Mouse (Mus musculus): ENCODE measurements around the gene Apoh. TPM values are rescaled to one million over a fixed set of nuclear protein-coding genes. Genes with fewer than 3 reads are reported as not detected.

Apoh gene
- total and polyA plus RNA-seq, 3 experiments: not detected

DNA sequence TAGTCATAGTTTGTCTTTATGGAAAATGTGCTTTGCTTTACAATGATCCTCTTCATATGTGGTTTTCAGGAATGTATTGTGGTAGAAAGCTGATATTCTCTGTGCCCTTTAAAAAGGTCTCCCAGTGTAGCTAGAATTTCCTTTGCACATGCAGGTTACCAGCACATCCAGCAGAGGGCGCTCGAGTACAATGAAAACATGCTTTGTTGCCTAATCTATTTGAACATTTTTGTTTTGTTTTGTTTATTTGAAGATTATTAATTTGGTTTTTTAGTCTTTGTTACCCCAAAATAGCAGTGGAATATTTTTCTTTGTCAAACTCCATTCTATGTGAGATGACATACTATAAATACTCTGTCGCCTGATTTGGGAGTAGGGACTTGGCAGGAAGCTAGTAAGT lies 106.7 kb downstream of the Apoh start:
- peak; percentile 80 for DNase-seq (ENCODE audit: low read depth, low spot score)
- H3K9me3 ChIP-seq (replicated peaks; ENCODE audit: insufficient read depth, low read length): no peaks in the 10 kb centered on the region
- peaks cover 0 to 3% of the 10 kb centered on the region in 2 experiments; a peak in 1 of 4 replicates for H3K4me1 ChIP-seq (ENCODE audit: control insufficient read depth in 1 of 2, insufficient read depth in 2 of 2, low read length in 2 of 2)
- H3K9ac ChIP-seq (ENCODE audit: control insufficient read depth, low read depth, low read length, poor library complexity, severe bottlenecking): no peak overlapping the region
- no peaks in the 10 kb centered on the region for H3K27me3 ChIP-seq (ENCODE audit: control insufficient read depth in 1 of 2, insufficient read depth in 2 of 2, low read length in 2 of 2)
- no peaks in the 10 kb centered on the region for H3K79me2 ChIP-seq (ENCODE audit: control insufficient read depth, insufficient read depth, low read length, poor library complexity)
- no peak overlapping the region for H3K4me3 ChIP-seq (ENCODE audit: control insufficient read depth in 1 of 2, insufficient read depth in 1 of 2, low read depth in 2 of 2, low read length in 2 of 2)
- H3K27ac ChIP-seq (ENCODE audit: control insufficient read depth, low read depth, low read length): no peak overlapping the region
- no peaks in the 10 kb centered on the region; a peak in 1 of 4 replicates for H3K36me3 ChIP-seq (ENCODE audit: control insufficient read depth in 1 of 2, insufficient read depth in 2 of 2, low read length in 2 of 2)
- TF ChIP-seq POLR2AphosphoS2 (IDR thresholded peaks at IDR 0.05; ENCODE audit: low read length): no peak
- TF ChIP-seq MYB (IDR thresholded peaks at IDR 0.05; ENCODE audit: low read depth, low read length): no peak
- no peak for TF ChIP-seq BHLHE40 (IDR thresholded peaks at IDR 0.05; ENCODE audit: borderline replicate concordance, low read depth, low read length)
- no peak for TF ChIP-seq CHD2 (IDR thresholded peaks at IDR 0.05; ENCODE audit: low read length)
- no peak for TF ChIP-seq CHD1 (IDR thresholded peaks at IDR 0.05; ENCODE audit: low read depth, low read length)
- TF ChIP-seq JUND (IDR thresholded peaks at IDR 0.05; ENCODE audit: low read depth, low read length): no peak
- no peak for TF ChIP-seq POLR2A (IDR thresholded peaks at IDR 0.05; ENCODE audit: control insufficient read depth in 1 of 2, insufficient read depth in 1 of 2, low read depth in 1 of 2, low read length in 2 of 2, poor library complexity in 1 of 2)
- no peak for TF ChIP-seq USF1 (IDR thresholded peaks at IDR 0.05; ENCODE audit: low read depth, low read length)
- TF ChIP-seq E2F4 (IDR thresholded peaks at IDR 0.05; ENCODE audit: borderline replicate concordance, low read depth, low read length): no peak
- TF ChIP-seq MAX (IDR thresholded peaks at IDR 0.05; ENCODE audit: low read length): peak; percentile 28; the same call in 1 of the 2 replicates
- no peak for TF ChIP-seq GABPA (IDR thresholded peaks at IDR 0.05; ENCODE audit: low read depth, low read length)
- no peak for TF ChIP-seq UBTF (IDR thresholded peaks at IDR 0.05; ENCODE audit: borderline replicate concordance, insufficient read depth, low read depth, low read length)
- TF ChIP-seq NRF1 (IDR thresholded peaks at IDR 0.05; ENCODE audit: insufficient read depth, low read depth, low read length, poor library complexity, severe bottlenecking): no peak
- peak; percentile 70; the same call in 1 of the 2 replicates for TF ChIP-seq MYC (IDR thresholded peaks at IDR 0.05; ENCODE audit: low read depth, low read length)
- TF ChIP-seq TBP (IDR thresholded peaks at IDR 0.05; ENCODE audit: low read depth, low read length): no peak
- TF ChIP-seq EP300 (IDR thresholded peaks at IDR 0.05; ENCODE audit: low read depth in 1 of 2, low read length in 2 of 2): no peak
- peak; percentile 40; the same call in 1 of the 2 replicates for TF ChIP-seq SIN3A (IDR thresholded peaks at IDR 0.05; ENCODE audit: low read length)
- no peak for TF ChIP-seq ZMIZ1 (IDR thresholded peaks at IDR 0.05; ENCODE audit: low read depth, low read length)
- TF ChIP-seq ZNF384 (IDR thresholded peaks at IDR 0.05; ENCODE audit: low read depth, low read length): no peak
- TF ChIP-seq ZKSCAN1 (IDR thresholded peaks at IDR 0.05; ENCODE audit: low read depth, low read length): no peak
- TF ChIP-seq HCFC1 (IDR thresholded peaks at IDR 0.05; ENCODE audit: low read depth, low read length): no peak
- no peak for TF ChIP-seq POLR2AphosphoS5 (IDR thresholded peaks at IDR 0.05; ENCODE audit: borderline replicate concordance, low read depth, low read length)
- no peak for TF ChIP-seq GATA1 (IDR thresholded peaks at IDR 0.05; ENCODE audit: low read depth, low read length)
- TF ChIP-seq MAZ (IDR thresholded peaks at IDR 0.05; ENCODE audit: low read depth, low read length): no peak
- TF ChIP-seq MXI1 (IDR thresholded peaks at IDR 0.05; ENCODE audit: low read depth, low read length): no peak
- TF ChIP-seq ZC3H11A (IDR thresholded peaks at IDR 0.05; ENCODE audit: low read depth, low read length): peak; percentile 88
- TF ChIP-seq USF2 (IDR thresholded peaks at IDR 0.05; ENCODE audit: borderline replicate concordance in 1 of 2, insufficient read depth in 1 of 2, low read depth in 1 of 2, low read length in 2 of 2): no peak
- no peak for TF ChIP-seq TCF12 (IDR thresholded peaks at IDR 0.05; ENCODE audit: low read depth, low read length)
- TF ChIP-seq ETS1 (IDR thresholded peaks at IDR 0.05; ENCODE audit: low read depth, low read length): no peak
- TF ChIP-seq TAL1 (IDR thresholded peaks at IDR 0.05; ENCODE audit: low read length): no peak
- TF ChIP-seq CTCF (IDR thresholded peaks at IDR 0.05 in 2 of 3, conservative IDR thresholded peaks at IDR 0.05 in 1 of 3; ENCODE audit: control insufficient read depth in 1 of 3, insufficient read depth in 1 of 3, low read depth in 2 of 3, low read length in 3 of 3, poor library complexity in 1 of 3, severe bottlenecking in 1 of 3): peak; percentile 87 to 98 (median 95)
- TF ChIP-seq RCOR1 (IDR thresholded peaks at IDR 0.05; ENCODE audit: low read depth, low read length): no peak
- TF ChIP-seq MAFK (IDR thresholded peaks at IDR 0.05; ENCODE audit: borderline replicate concordance, low read depth, low read length): no peak
- TF ChIP-seq KAT2A (conservative IDR thresholded peaks at IDR 0.05; ENCODE audit: low read depth, low read length): no peak
- peak; percentile 98 for TF ChIP-seq RAD21 (IDR thresholded peaks at IDR 0.05; ENCODE audit: low read depth, low read length)
- TF ChIP-seq MEF2A (IDR thresholded peaks at IDR 0.05; ENCODE audit: extremely low read depth, insufficient replicate concordance, low read depth, low read length, poor library complexity, severe bottlenecking): no peak
- peak; percentile 91 for TF ChIP-seq SMC3 (IDR thresholded peaks at IDR 0.05; ENCODE audit: low read depth, low read length)
- no peak for TF ChIP-seq NELFE (IDR thresholded peaks at IDR 0.05; ENCODE audit: low read depth, low read length)

All from MEL (cell line).